Mouse (Mus musculus) liver, postnatal 0 days (tissue): Measurements from ENCODE around the gene Ly9. TPM values are rescaled to one million over a fixed set of nuclear protein-coding genes. Genes with fewer than 3 reads are reported as not detected.

Source experiments
- ATAC-seq: fragments of 200-750 bp; cut with Nextera tagmentation; 2 replicates; pipeline ENCODE4 v1.8.0; 2017; ENCODE audit warnings: mild to moderate bottlenecking, moderate library complexity
- DNase-seq: peaks from one replicate; pipeline ENCODE4 v3.0.0-alpha.2; 2016
- H3K27ac ChIP-seq: fragments of 300-500 bp; sonication (generic); 2 replicates; pipeline ENCODE4 v1.5.1; 2014; ENCODE audit warnings: antibody characterized with exemption, moderate library complexity, mild to moderate bottlenecking, low read depth
- H3K27me3 ChIP-seq: fragments of 300-500 bp; sonication (generic); 2 replicates; pipeline ENCODE4 v1.6.1; 2014; ENCODE audit warnings: low read length, control low read depth, mixed read lengths; ENCODE audit not compliant: insufficient read depth
- H3K36me3 ChIP-seq: fragments of 300-500 bp; sonication (generic); replicated peaks from 2 replicates; pipeline ENCODE4 v1.6.1; 2014; ENCODE audit warnings: mild to moderate bottlenecking, control low read depth, low read length, moderate library complexity, mixed read lengths; ENCODE audit not compliant: insufficient read depth
- H3K4me1 ChIP-seq: fragments of 300-500 bp; sonication (generic); 2 replicates; pipeline ENCODE4 v1.6.1; 2014; ENCODE audit warnings: antibody characterized with exemption, mild to moderate bottlenecking, control low read depth; ENCODE audit not compliant: insufficient read depth
- H3K4me2 ChIP-seq: fragments of 300-500 bp; sonication (generic); 2 replicates; pipeline ENCODE4 v1.6.1; 2014; ENCODE audit warnings: low read depth, mild to moderate bottlenecking, low read length, moderate library complexity, mixed read lengths
- H3K4me3 ChIP-seq: fragments of 300-500 bp; sonication (generic); 2 replicates; pipeline ENCODE4 v1.5.1; 2014; ENCODE audit warnings: low read depth, low read length
- H3K9ac ChIP-seq: fragments of 300-500 bp; sonication (generic); replicated peaks from 2 replicates; pipeline ENCODE4 v1.6.1; 2014; ENCODE audit warnings: mild to moderate bottlenecking, moderate library complexity
- H3K9me3 ChIP-seq: fragments of 300-500 bp; sonication (generic); 2 replicates; pipeline ENCODE4 v1.6.1; 2016; ENCODE audit warnings: mild to moderate bottlenecking, control low read depth, low read length, mixed read lengths
- CTCF ChIP-seq: sonication (generic); IDR thresholded peaks from 2 replicates; pipeline ENCODE4 v1.5.1; 2016; ENCODE audit warnings: antibody characterized with exemption, low read depth
- EP300 ChIP-seq: IDR thresholded peaks from 2 replicates; pipeline ENCODE4 v1.6.1; 2016; ENCODE audit warnings: antibody characterized with exemption, low read depth, mild to moderate bottlenecking
- WGBS: fragments of 180-500 bp; shearing (Covaris S2); extraction: QIAGEN DNeasy Blood & Tissue Kit; methylation state at CpG from one replicate; pipeline ENCODE4 v1.1.7; 2014; ENCODE audit not compliant: insufficient replicate concordance; 5-methylcytosine and 5-hydroxymethylcytosine counted together
- microRNA-seq: library from miRNA; unstranded; fragments of <30 nt; microRNA quantifications from one replicate; pipeline ENCODE4, GENCODE M21; 2016
- polyA plus RNA-seq: library from polyadenylated mRNA; unstranded; fragments of >200 nt; fragmentation: Nextera tagmentation; extraction: Ambion mirVana; gene quantifications from 2 replicates; pipeline ENCODE4 v1.2.1, GENCODE M21; 2015

Gene Ly9
- polyA plus RNA-seq, 1 experiment from 2014 or later: 2.2 TPM

DNA sequence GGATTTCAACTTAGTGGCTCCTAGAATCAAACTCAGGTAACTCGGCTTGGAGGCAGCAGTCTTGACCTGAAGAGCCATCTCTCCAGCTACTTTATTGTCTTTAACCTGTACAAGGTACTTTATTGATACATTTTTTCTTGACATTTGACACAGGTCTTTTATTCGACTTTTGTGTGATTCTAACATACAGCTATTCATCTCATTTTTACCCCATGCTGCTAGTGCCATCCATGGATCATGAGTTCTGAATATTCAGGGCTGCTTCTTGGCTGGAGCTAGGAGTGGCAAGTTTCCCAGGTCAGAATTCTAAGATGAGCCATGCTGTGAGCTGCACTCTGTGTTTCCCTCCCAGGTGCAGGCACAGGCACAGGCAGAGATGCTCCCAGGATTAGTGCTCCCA lies 55.0 kb downstream of the Ly9 start:
- H3K9ac ChIP-seq: no peak overlapping the region
- TF ChIP-seq CTCF: no peak
- TF ChIP-seq EP300: no peak
- no peak for ATAC-seq

GRCm38 (mm10) chr1:171551326-171551725 lies 55.9 kb downstream of the Ly9 start:
- TF ChIP-seq EP300: no peak
- no peak for TF ChIP-seq CTCF
- 41% methylated on average over 7 of the region's 7 CpGs for WGBS
- H3K9me3 ChIP-seq: no peaks in the 10 kb centered on the region
- no peaks in the 10 kb centered on the region for H3K27me3 ChIP-seq
- peak overlapping the region; percentile 12; the same call in 1 of the 2 replicates for H3K27ac ChIP-seq
- ATAC-seq (0 out of 2 replicates have a peak, but pooled peaks have one; percentile 25), DNase-seq (no peak)
- H3K4me2 ChIP-seq: no peak overlapping the region
- H3K4me1 ChIP-seq: peaks cover 1% of the 10 kb centered on the region; the same call in 1 of the 2 replicates
- H3K4me3 ChIP-seq: no peak overlapping the region
- no peaks in the 10 kb centered on the region for H3K36me3 ChIP-seq
- H3K9ac ChIP-seq: no peak overlapping the region

More for the DNA sequence above, 55.0 kb downstream of the Ly9 start:
- Histone ChIP-seq H3K36me3 (no peaks in the 10 kb centered on the region), H3K27ac (no peak overlapping the region), H3K9me3 (no peaks in the 10 kb centered on the region), H3K4me3 (no peak overlapping the region), H3K4me1 (peaks cover 2% of the 10 kb centered on the region; the same call in 1 of the 2 replicates), H3K4me2 (no peak overlapping the region), H3K27me3 (no peaks in the 10 kb centered on the region)
- WGBS: 69% methylated on average over 2 of the region's 2 CpGs
- no peak for DNase-seq

DNA sequence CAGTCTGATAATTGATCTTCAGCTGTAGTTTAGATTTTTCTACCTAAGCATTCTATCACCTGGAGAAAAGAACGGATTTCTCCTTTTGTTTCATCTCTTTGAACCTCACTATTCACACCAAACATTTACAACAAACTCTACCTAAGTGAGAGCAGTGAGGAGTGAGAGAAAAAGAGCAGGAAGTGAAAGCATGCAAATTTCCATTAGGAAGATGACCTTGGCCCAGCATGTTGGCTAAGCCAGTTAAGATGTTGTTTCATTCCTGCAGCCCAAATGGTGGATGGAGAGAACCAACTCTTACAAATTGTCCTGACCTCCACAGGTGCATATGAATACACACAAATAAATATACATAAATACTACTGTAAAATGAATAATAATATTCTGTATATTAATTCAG lies 66.5 kb downstream of the Ly9 start:
- no peak for ATAC-seq
- Histone ChIP-seq H3K4me1 (no peaks in the 10 kb centered on the region), H3K9ac (no peak overlapping the region), H3K4me2 (no peak overlapping the region), H3K9me3 (peaks cover 4% of the 10 kb centered on the region; the same call in 1 of the 2 replicates), H3K27me3 (no peaks in the 10 kb centered on the region), H3K27ac (no peak overlapping the region), H3K4me3 (no peak overlapping the region), H3K36me3 (no peaks in the 10 kb centered on the region)
- WGBS: 75% methylated on average over 1 of the region's 1 CpGs
- DNase-seq: no peak
- TF ChIP-seq CTCF (no peak), EP300 (no peak)

Small RNA genes within 50 kb of the gene (microRNA-seq; reads per million reads assigned to microRNA genes)
- gene Mir7683: not detected

Other genes starting within 250 kb of the Ly9 start
- gene Klhdc9, start 246.6 kb downstream of the Ly9 start, polyA plus RNA-seq: 0.59 and 0.60 TPM in 2 replicates
- gene Nectin4, start 237.3 kb downstream of the Ly9 start, polyA plus RNA-seq: 0.15 and 0.22 TPM in 2 replicates
- gene Arhgap30, start 218.5 kb downstream of the Ly9 start, polyA plus RNA-seq: 5.6 and 7.0 TPM in 2 replicates
- gene Usf1, start 196.1 kb downstream of the Ly9 start, polyA plus RNA-seq: 22.6 and 25.4 TPM in 2 replicates
- 36.5 and 37.8 TPM in 2 replicates for gene Tstd1, start 188.5 kb downstream of the Ly9 start, polyA plus RNA-seq
- 57.9 and 61.7 TPM in 2 replicates for gene F11r, start 169.9 kb downstream of the Ly9 start, polyA plus RNA-seq
- gene Alyref2, start 103.9 kb downstream of the Ly9 start, polyA plus RNA-seq: 8.4 and 8.9 TPM in 2 replicates
- gene Itln1, start 72.1 kb downstream of the Ly9 start, polyA plus RNA-seq: not detected in 2 replicates
- gene Cd244a, start 48.2 kb downstream of the Ly9 start, polyA plus RNA-seq: 0.85 and 1.1 TPM in 2 replicates
- gene Slamf7, start 45.6 kb upstream of the Ly9 start, polyA plus RNA-seq: 5.7 and 6.1 TPM in 2 replicates
- 17.2 and 17.9 TPM in 2 replicates for gene Cd48, start 74.6 kb upstream of the Ly9 start, polyA plus RNA-seq
- gene Slamf1, start 159.7 kb upstream of the Ly9 start, polyA plus RNA-seq: 2.4 and 2.5 TPM in 2 replicates
- gene Cd84, start 232.3 kb upstream of the Ly9 start, polyA plus RNA-seq: 10.8 and 11.2 TPM in 2 replicates